Mouse (Mus musculus): ENCODE measurements around the gene Gm13290. TPM values are rescaled to one million over a fixed set of nuclear protein-coding genes. Genes with fewer than 3 reads are reported as not detected.
A peak's percentile ranks its signal among the peaks of the same experiment; 100 is the strongest.
"Not testable (repeated sequence)": the region's sequence is repeated elsewhere in the genome, so short reads cannot be mapped to it uniquely, and the experiment has no call there.

Gene Gm13290
- not detected in 2 replicates for polyA plus RNA-seq (2016; fragmentation: Nextera tagmentation; extraction: Ambion mirVana)

DNA sequence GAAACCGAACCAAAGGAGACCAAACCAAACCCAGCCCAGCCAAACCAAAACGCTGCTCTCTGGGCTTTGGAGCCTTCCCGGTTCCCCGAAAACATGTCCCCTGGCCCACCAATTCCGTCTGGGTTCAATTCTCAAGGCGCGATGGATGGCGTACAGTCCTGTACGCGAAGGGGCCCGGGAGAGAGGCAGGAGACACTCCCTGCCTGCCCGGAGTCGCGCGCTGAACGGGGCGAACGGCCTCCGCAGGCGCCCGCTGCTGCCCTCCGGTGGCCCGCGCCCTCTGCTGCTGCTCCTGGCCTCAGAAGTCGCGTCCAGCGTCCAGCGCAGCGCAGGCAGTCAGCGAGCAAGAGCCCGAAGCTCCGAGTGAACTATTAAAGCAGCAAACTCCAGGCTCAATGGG is at the start of gene Gm13290:
Gene Gm13290, plus strand, starts transcription at position 301 of the 400 bp plus-strand sequence.
- not testable (repeated sequence) for H3K9ac ChIP-seq; H3K36me3 ChIP-seq; H3K27me3 ChIP-seq (replicated peaks); H3K4me1 ChIP-seq; H3K27ac ChIP-seq; H3K9me3 ChIP-seq (replicated peaks); ATAC-seq; H3K4me3 ChIP-seq
- no CpG with 5 or more reads among the region's 32 CpGs for WGBS (ENCODE audit: insufficient replicate concordance)
- H3K4me2 ChIP-seq = 0 out of 2 replicates have a peak within 1 kb of the TSS, but pooled peaks have one; percentile 16

DNA sequence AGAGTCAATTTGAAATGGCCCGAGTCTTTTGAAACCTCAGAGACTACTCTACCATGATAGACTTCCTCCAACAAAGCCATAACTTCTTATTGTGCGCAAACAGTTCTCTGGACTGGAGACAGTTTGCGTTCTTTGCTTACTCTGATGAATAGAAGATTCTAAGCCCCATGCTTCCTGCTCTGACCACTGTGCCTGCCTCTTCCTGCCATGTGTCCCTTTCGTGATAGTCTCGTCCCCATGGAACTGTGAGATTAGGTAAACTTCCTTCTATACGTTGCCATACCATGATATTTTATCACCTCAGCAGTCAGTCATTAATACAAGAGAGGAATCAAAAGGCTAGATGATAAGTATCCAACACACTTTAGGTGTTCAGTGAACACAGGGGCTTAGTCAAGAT is 46.9 kb upstream of the Gm13290 start:
- Histone ChIP-seq H3K27ac (0 out of 2 replicates have a peak overlapping the region, but pooled peaks have one; percentile 16), H3K9ac (no peak overlapping the region), H3K4me2 (peak overlapping the region; percentile 22; the same call in 1 of the 2 replicates), H3K4me3 (no peak overlapping the region), H3K4me1 (0 out of 2 replicates have a peak, but pooled peaks cover 7% of the 10 kb centered on the region), H3K27me3 (replicated peaks) (no peaks in the 10 kb centered on the region), H3K9me3 (replicated peaks) (no peaks in the 10 kb centered on the region), H3K36me3 (no peaks in the 10 kb centered on the region)
- whole genome bisulfite sequencing (ENCODE audit: insufficient replicate concordance) = 31% methylated on average over 6 of the region's 6 CpGs
- no peak for ATAC-seq

DNA sequence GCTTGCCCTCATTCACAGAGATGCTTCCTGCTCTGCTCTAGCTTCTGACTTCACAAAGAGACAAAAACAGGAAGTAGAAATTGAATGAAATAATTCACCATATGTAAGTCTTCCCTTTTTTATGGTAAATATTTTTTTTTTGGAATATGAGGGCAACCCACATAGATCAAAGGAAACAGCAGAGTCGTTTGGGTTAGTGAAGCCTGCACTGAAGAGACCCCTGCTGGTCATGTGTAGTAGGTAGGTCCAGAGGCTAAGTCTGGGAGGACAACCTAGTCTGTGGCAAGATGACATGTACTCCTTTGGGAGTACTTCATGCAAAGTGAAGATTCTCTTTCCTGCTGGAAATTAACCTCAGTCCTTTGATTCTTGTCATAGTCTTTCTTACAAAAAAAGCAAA is 46.3 kb upstream of the Gm13290 start:
- H3K27me3 ChIP-seq (replicated peaks) = no peaks in the 10 kb centered on the region
- H3K4me3 ChIP-seq = no peak overlapping the region
- H3K4me2 ChIP-seq = peak overlapping the region; percentile 22; the same call in 1 of the 2 replicates
- no peak for ATAC-seq
- no peak overlapping the region for H3K9ac ChIP-seq
- H3K9me3 ChIP-seq (replicated peaks) = no peaks in the 10 kb centered on the region
- H3K4me1 ChIP-seq = 0 out of 2 replicates have a peak, but pooled peaks cover 7% of the 10 kb centered on the region
- WGBS (ENCODE audit: insufficient replicate concordance) = 0% methylated on average over 1 of the region's 1 CpGs
- H3K36me3 ChIP-seq = no peaks in the 10 kb centered on the region
- H3K27ac ChIP-seq = no peak overlapping the region

DNA sequence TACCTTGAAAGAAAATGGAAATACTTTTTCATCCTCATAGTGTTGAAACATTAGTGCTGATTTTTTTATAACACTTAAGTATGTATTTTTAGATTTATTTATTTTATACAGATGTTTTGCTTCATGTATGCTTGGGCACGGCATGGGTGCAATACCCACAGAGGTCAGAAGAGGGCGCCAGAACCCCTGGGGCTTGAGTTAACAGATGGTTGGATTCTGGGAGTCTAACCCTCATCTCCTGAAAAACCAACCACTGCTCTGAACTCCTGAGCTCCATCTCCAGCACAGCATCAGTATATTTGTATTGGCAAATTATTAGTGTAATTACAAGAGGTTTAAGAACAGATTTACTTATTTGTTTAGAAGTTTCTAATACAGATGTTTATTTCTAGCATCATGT is 35.2 kb upstream of the Gm13290 start:
- no peak for ATAC-seq
- H3K4me2 ChIP-seq = no peak overlapping the region
- peaks cover 5% of the 10 kb centered on the region for H3K27me3 ChIP-seq (replicated peaks)
- no peaks in the 10 kb centered on the region for H3K9me3 ChIP-seq (replicated peaks)
- no peak overlapping the region for H3K27ac ChIP-seq
- H3K9ac ChIP-seq = no peak overlapping the region
- H3K4me1 ChIP-seq = no peaks in the 10 kb centered on the region
- 3% methylated on average over 2 of the region's 2 CpGs for WGBS (ENCODE audit: insufficient replicate concordance)
- no peak overlapping the region for H3K4me3 ChIP-seq
- no peaks in the 10 kb centered on the region for H3K36me3 ChIP-seq

DNA sequence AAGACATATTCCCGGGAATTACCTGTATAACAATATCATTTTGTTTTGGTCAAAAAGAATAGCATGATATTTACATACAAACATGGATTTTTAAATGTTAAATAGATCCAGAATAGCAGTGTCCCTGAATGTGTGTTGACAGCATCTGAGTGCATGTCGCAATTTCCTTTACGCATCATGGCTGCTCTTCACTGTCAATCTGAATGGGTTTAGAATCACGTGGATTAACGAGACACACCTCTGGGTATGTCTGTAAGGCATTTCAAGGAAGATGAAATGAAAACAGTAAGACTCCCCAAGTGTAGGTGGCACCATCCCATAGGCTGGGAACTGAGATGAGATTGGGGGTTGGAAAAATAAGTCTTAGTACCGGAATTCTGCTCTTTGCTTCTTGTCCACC is 34.6 kb upstream of the Gm13290 start:
- ATAC-seq = no peak
- Histone ChIP-seq H3K4me2 (no peak overlapping the region), H3K4me3 (no peak overlapping the region), H3K4me1 (no peaks in the 10 kb centered on the region), H3K36me3 (no peaks in the 10 kb centered on the region), H3K27ac (no peak overlapping the region), H3K9me3 (replicated peaks) (no peaks in the 10 kb centered on the region), H3K9ac (no peak overlapping the region), H3K27me3 (replicated peaks) (peaks cover 5% of the 10 kb centered on the region)
- 60% methylated on average over 6 of the region's 6 CpGs for WGBS (ENCODE audit: insufficient replicate concordance)

DNA sequence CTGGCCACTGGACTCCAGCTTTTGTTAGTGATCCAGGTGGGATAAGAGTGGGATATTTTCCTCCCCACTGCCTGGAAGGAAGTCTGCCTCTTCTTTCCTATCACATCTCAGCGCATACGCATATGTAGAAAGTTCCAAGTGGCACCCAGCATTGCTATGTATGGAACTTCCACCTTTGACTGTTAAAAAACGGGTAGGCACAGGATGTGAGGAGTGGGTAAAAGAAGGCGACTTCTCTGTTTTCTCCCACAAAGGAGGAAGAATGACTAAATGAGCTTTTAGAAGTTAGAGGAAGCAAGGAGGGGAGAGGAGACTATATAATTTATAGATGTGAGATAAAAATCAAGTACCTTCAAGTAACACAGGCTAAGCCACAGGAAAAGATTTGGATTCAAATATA is 32.2 kb upstream of the Gm13290 start:
- Histone ChIP-seq H3K4me3 (no peak overlapping the region), H3K4me2 (no peak overlapping the region), H3K4me1 (no peaks in the 10 kb centered on the region), H3K9me3 (replicated peaks) (no peaks in the 10 kb centered on the region), H3K27ac (no peak overlapping the region), H3K9ac (no peak overlapping the region), H3K27me3 (replicated peaks) (no peaks in the 10 kb centered on the region), H3K36me3 (no peaks in the 10 kb centered on the region)
- 31% methylated on average over 4 of the region's 4 CpGs for WGBS (ENCODE audit: insufficient replicate concordance)
- no peak for ATAC-seq

DNA sequence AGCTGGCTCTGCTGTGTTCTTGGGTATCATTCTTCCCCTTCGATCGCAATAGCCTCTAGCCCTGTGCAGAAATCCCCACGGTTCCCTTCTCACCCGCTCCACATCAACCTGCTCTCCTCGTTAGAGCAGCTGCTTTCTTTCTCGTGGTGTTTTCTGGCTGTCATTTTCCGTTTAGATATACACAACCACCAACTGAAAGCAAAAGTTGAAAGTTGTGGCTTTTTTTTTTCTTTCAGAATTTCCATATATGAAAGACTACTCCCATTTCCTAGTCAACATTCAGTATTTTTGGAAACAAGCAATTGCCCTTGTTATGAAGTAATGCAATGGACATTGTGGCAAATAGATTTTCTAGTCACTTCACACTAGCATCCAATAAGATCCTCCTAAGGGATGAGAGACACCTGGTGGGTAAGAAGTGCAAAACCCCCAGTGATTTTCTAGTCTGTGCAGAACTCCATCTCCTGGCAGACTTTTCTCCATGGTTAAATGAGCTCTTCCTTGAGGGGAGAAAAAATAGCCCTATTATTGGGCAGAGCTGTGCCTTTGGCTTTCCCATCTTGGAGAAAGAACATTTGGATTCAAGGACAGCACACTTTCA is 30.8 kb upstream of the Gm13290 start:
- no peaks in the 10 kb centered on the region for H3K36me3 ChIP-seq
- 57% methylated on average over 7 of the region's 7 CpGs for WGBS (ENCODE audit: insufficient replicate concordance)
- ATAC-seq = no peak
- no peak overlapping the region for H3K9ac ChIP-seq
- H3K9me3 ChIP-seq (replicated peaks) = no peaks in the 10 kb centered on the region
- H3K27me3 ChIP-seq (replicated peaks) = no peaks in the 10 kb centered on the region
- no peaks in the 10 kb centered on the region for H3K4me1 ChIP-seq
- H3K4me3 ChIP-seq = no peak overlapping the region
- H3K4me2 ChIP-seq = no peak overlapping the region
- no peak overlapping the region for H3K27ac ChIP-seq

DNA sequence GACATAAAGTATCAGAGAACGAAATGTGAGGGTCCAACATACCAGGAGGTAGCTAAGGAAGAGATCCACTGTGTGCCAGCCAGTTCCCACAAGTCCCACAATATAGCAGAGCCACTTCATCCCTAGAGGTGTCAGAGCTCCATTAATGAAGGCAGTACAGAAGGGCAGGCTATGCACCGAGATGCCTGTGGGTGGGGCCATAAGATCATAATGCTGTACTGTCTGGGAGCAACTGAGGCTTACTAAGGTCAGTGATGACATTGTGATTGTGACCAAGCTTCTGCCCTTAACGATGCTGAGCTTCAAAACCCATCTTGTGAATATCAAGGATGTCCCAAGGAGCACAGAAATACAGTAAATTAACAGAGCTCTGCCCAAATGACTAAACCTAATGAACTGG is 29.4 kb upstream of the Gm13290 start:
- Histone ChIP-seq H3K4me2 (no peak overlapping the region), H3K27me3 (replicated peaks) (no peaks in the 10 kb centered on the region), H3K4me3 (no peak overlapping the region), H3K27ac (no peak overlapping the region), H3K36me3 (no peaks in the 10 kb centered on the region), H3K4me1 (no peaks in the 10 kb centered on the region), H3K9me3 (replicated peaks) (no peaks in the 10 kb centered on the region), H3K9ac (no peak overlapping the region)
- ATAC-seq = no peak
- 55% methylated on average over 3 of the region's 3 CpGs for WGBS (ENCODE audit: insufficient replicate concordance)

DNA sequence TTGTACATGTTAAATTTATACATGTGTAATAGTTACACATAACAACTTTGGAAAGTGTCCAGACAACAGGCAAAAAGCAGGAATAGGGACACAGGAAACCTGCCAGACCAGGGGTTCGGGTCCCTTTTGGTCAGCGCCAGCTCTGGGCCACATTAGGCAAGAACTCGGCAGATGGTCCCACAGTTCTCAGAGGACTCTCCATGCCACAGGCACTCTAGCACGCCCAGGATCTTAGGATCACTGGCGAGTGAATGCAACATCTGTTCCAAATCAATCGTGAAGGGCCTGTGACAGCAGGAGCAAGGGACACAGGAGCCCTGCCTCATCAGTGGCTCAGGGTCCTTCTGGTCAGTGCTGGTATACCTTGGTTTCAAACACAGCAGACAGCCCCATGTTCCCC is 23.7 kb upstream of the Gm13290 start:
- 57% methylated on average over 6 of the region's 6 CpGs for WGBS (ENCODE audit: insufficient replicate concordance)
- Histone ChIP-seq H3K27ac (no peak overlapping the region), H3K9me3 (replicated peaks) (no peaks in the 10 kb centered on the region), H3K9ac (no peak overlapping the region), H3K4me3 (no peak overlapping the region), H3K4me1 (no peaks in the 10 kb centered on the region), H3K4me2 (no peak overlapping the region), H3K36me3 (no peaks in the 10 kb centered on the region), H3K27me3 (replicated peaks) (no peaks in the 10 kb centered on the region)
- no peak for ATAC-seq

DNA sequence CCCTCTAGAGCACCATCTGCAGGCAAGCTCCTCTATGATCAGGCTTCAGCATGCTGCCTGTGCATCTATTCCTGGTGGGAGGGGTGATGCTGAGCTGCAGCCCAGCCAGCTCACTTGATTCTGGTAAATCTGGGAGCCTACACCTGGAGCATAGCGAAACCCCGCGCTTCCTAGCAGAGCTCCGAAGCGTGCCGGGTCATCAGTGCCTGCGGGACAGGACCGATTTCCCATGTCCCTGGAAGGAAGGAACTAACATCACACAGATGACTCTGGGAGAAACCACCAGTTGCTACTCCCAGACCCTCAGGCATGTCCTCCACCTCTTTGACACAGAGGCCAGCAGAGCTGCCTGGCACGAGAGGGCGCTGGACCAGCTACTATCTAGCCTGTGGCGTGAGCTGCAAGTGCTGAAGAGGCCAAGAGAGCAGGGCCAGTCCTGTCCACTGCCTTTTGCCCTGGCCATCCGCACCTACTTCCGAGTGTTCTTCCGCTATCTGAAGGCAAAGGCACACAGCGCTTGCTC is 18.8 kb upstream of the Gm13290 start, which contains the start of gene Gm13271:
Gene Gm13271, plus strand, starts transcription at position 51 of the 523 bp plus-strand sequence.
- not testable (repeated sequence) for H3K4me3 ChIP-seq; H3K27me3 ChIP-seq (replicated peaks); H3K27ac ChIP-seq; H3K4me2 ChIP-seq; H3K36me3 ChIP-seq; ATAC-seq; H3K9me3 ChIP-seq (replicated peaks); H3K9ac ChIP-seq; H3K4me1 ChIP-seq
- WGBS (ENCODE audit: insufficient replicate concordance) = 66% methylated on average over 15 of the region's 15 CpGs

DNA sequence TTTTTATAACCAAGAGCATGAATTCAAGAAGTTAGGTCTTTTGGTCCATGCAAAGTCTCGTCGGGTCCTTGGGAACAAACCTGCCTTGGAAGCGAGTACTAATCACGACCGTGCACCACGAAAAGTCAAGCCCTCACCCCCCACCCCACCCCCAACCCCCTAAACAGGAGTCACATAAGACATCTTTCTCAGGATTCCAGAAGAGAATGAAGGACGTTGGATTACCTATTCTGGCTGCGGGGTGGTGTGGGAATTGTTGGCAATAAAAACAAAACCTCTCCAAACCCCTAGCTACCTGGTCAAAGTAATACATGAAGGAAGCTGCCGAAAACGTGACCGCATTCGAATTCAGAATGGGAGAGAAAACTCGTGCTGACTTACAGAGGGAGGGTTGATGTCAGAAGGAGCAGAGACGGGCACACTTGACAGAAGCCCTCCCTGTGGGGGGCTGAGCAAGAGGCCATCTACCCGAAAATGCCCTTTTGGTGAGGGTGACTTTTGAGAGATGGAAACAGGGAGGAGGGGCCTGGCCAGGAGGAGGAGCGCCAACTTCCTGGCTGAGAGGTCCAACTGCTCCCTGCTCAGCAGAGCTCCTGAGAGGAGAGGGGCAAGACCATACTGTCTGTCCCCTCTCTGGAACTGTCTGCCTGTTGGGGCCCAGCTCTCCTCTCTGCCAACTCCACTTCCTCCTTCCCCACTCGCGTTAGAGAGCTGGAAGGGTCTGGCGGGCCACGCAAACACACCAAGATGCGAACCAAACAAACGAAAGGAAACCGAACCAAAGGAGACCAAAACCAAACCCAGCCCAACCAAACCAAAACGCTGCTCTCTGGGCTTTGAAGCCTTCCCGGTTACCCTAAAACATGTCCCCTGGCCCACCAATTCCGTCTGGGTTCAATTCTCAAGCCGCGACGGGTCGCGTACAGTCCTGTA is 16.8 kb upstream of the Gm13290 start:
- not testable (repeated sequence) for H3K36me3 ChIP-seq; H3K4me1 ChIP-seq; H3K9me3 ChIP-seq (replicated peaks); ATAC-seq; H3K27me3 ChIP-seq (replicated peaks)
- peak overlapping the region; percentile 70 for H3K9ac ChIP-seq
- H3K27ac ChIP-seq = peak overlapping the region; percentile 85
- 11% methylated on average over 29 of the region's 31 CpGs for WGBS (ENCODE audit: insufficient replicate concordance)
- peak overlapping the region; percentile 85 for H3K4me2 ChIP-seq
- peak overlapping the region; percentile 69 for H3K4me3 ChIP-seq

DNA sequence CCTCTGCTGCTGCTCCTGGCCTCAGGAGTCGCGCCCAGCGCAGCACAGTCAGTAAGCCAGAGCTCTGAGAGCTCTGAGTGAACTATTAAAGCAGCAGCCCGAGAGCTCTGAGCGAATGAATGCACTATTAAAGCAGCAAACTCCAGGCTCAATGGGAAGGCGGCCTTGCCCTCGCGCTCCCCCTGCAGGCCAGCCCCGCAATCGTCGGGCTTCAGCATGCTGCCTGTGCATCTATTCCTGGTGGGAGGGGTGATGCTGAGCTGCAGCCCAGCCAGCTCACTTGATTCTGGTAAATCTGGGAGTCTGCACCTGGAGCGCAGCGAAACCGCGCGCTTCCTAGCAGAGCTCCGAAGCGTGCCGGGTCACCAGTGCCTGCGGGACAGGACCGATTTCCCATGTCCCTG is 16.0 kb upstream of the Gm13290 start:
- peak overlapping the region; percentile 69 for H3K4me3 ChIP-seq
- H3K36me3 ChIP-seq; H3K27me3 ChIP-seq (replicated peaks); H3K9me3 ChIP-seq (replicated peaks): not testable (repeated sequence)
- peak overlapping the region; percentile 70 for H3K9ac ChIP-seq
- peak overlapping the region; percentile 85 for H3K27ac ChIP-seq
- H3K4me2 ChIP-seq = peak overlapping the region; percentile 85
- ATAC-seq = peak; percentile 100
- peaks cover 12% of the 10 kb centered on the region for H3K4me1 ChIP-seq
- 3% methylated on average over 21 of the region's 21 CpGs for WGBS (ENCODE audit: insufficient replicate concordance)

Data from liver, embryonic 12.5 days (tissue).